Mouse (Mus musculus) midbrain, embryonic 16.5 days (tissue): ENCODE data around the gene Eef1a1. TPM values are rescaled to one million over a fixed set of nuclear protein-coding genes. Genes with fewer than 3 reads are reported as not detected.
"Not testable (repeated sequence)": the region's sequence is repeated elsewhere in the genome, so short reads cannot be mapped to it uniquely, and the experiment has no call there.

Source experiments
- ATAC-seq: fragments of 200-750 bp; cut with Nextera tagmentation; 2 replicates; pipeline ENCODE4 v1.8.0; 2017; ENCODE audit warnings: moderate TSS enrichment
- H3K27ac ChIP-seq: fragments of 300-500 bp; sonication (generic); 2 replicates; pipeline ENCODE4 v1.5.1; 2014; ENCODE audit warnings: mild to moderate bottlenecking, low read length, mixed read lengths
- H3K27me3 ChIP-seq: fragments of 300-500 bp; sonication (generic); 2 replicates; pipeline ENCODE4 v1.6.1; 2014; ENCODE audit warnings: low read depth, low read length, mixed read lengths; ENCODE audit not compliant: control insufficient read depth, insufficient read depth
- H3K36me3 ChIP-seq: fragments of 300-500 bp; sonication (generic); 2 replicates; pipeline ENCODE4 v1.6.1; 2014; ENCODE audit warnings: mild to moderate bottlenecking, low read length, moderate library complexity, mixed read lengths; ENCODE audit not compliant: control insufficient read depth, insufficient read depth
- H3K4me1 ChIP-seq: fragments of 300-500 bp; sonication (generic); 2 replicates; pipeline ENCODE4 v1.6.1; 2014; ENCODE audit warnings: mild to moderate bottlenecking, low read length, mixed read lengths; ENCODE audit not compliant: control insufficient read depth, insufficient read depth
- H3K4me2 ChIP-seq: fragments of 300-500 bp; sonication (generic); 2 replicates; pipeline ENCODE4 v1.6.1; 2014; ENCODE audit warnings: mild to moderate bottlenecking, low read length, mixed read lengths
- H3K4me3 ChIP-seq: fragments of 300-500 bp; sonication (generic); 2 replicates; pipeline ENCODE4 v1.5.1; 2014; ENCODE audit warnings: low read depth, mild to moderate bottlenecking, low read length, moderate library complexity, mixed read lengths
- H3K9ac ChIP-seq: fragments of 300-500 bp; sonication (generic); 2 replicates; pipeline ENCODE4 v1.6.1; 2014; ENCODE audit warnings: low read depth, low read length, mixed read lengths
- H3K9me3 ChIP-seq: fragments of 300-500 bp; sonication (generic); replicated peaks from 2 replicates; pipeline ENCODE4 v1.6.1; 2014; ENCODE audit warnings: mild to moderate bottlenecking, low read length, mixed read lengths; ENCODE audit not compliant: control insufficient read depth, poor library complexity, severe bottlenecking
- WGBS: fragments of 180-500 bp; shearing (Covaris S2); extraction: QIAGEN DNeasy Blood & Tissue Kit; methylation state at CpG from one replicate; pipeline ENCODE4 v1.1.7; 2014; 5-methylcytosine and 5-hydroxymethylcytosine counted together
- polyA plus RNA-seq: library from polyadenylated mRNA; unstranded; fragments of >200 nt; fragmentation: Nextera tagmentation; extraction: Ambion mirVana; gene quantifications from 2 replicates; pipeline ENCODE4 v1.2.1, GENCODE M21; 2015

The Eef1a1 gene
- polyA plus RNA-seq, 1 experiment from 2014 or later, result 2,998 TPM

DNA sequence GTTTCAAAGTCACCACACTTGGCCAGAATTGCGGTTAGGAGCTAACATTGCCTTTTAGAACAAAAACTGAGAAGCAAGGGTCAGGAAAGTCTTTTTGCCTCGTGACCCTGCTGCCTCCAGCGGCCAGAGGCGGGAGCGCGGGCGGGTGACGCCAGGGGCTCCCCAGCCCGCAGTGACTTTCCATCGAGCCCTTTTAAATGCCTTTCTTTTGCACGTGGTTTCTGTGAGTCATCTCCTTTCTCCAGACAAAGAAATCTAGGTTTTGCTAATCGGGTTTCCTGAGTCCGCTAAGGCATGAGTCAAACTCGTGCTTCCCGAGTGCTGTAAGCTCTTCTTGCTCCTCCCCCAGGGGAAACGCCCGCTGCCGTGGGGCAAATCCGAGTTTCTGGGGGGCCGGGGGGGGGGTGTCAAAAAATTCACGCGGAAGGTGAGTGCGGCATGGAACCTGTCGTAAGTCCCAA is 38.4 kb upstream of the Eef1a1 start:
- H3K27ac ChIP-seq, result peak overlapping the region; percentile 89
- H3K4me3 ChIP-seq, result peak overlapping the region; percentile 47
- WGBS, result under 1% methylated on average over 24 of the region's 24 CpGs

DNA sequence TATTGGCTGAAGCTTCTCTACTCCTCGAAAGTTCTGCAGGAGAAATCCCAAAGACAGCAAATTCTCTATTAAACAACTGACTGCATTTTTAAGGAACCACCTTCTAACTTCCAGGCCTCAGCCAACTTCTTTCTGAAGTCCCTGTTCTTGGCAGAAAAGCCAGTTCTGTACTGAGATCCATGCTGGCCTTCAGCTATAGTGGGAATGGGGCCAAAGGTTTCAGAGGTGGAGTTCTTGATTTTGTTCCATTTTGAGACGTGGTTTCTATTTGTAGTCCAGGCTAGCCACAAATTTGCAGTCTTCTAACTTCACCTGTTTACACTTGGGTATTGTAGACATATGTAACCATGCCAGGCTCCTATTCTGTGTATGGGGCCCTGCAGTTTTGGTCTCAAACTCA is 37.3 kb upstream of the Eef1a1 start:
- Histone ChIP-seq H3K27me3 (no peaks in the 10 kb centered on the region), H3K27ac (peak overlapping the region; percentile 31; the same call in 1 of the 2 replicates), H3K36me3 (no peaks in the 10 kb centered on the region), H3K9me3 (no peaks in the 10 kb centered on the region), H3K4me3 (no peak overlapping the region), H3K4me1 (peaks cover 11% of the 10 kb centered on the region), H3K4me2 (no peak overlapping the region), H3K9ac (no peak overlapping the region)
- WGBS, result 88% methylated on average over 2 of the region's 2 CpGs
- no peak for ATAC-seq

More for the DNA sequence above, 38.4 kb upstream of the Eef1a1 start:
- Histone ChIP-seq H3K4me2 (peak overlapping the region; percentile 79), H3K27me3 (no peaks in the 10 kb centered on the region), H3K9me3 (no peaks in the 10 kb centered on the region), H3K9ac (peak overlapping the region; percentile 68), H3K36me3 (no peaks in the 10 kb centered on the region), H3K4me1 (peaks cover 5% of the 10 kb centered on the region; the same call in 1 of the 2 replicates)
- ATAC-seq, result peak; percentile 82

DNA sequence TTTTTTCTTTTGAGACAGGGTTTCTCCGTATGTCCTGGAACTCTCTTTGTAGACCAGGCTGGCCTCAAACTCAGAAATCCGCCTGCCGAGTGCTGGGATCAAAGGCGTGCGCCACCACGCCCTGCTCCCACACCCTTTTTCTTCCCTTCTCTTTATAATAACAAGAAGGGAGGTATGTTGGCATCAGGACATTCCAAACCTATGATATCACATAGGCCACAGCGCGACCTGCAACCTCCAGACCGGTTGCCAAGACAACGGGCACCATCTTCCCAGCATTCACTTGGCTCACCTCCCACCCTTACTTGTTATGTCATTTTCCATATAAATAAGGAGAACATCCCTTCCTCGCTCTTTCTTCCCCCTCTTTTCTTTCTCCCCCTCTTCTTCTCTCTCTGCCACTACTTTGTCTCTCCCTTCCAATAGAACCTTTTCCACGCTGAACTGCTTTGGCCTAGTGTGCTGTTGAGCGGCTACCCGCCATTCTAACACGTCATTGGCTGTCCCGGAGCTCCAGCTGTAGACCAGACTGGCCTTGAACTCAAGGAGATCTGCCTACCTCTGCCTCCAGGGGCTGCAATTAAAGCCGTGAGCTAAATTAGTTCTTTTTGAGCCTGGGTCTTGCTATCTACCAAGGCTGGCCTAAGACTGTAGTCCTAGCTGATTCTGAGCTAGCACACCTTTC is 36.6 kb upstream of the Eef1a1 start:
- Histone ChIP-seq H3K9me3 (no peaks in the 10 kb centered on the region), H3K9ac (no peak overlapping the region), H3K27ac (no peak overlapping the region), H3K4me1 (peaks cover 11% of the 10 kb centered on the region), H3K4me2 (no peak overlapping the region), H3K4me3 (no peak overlapping the region), H3K27me3 (no peaks in the 10 kb centered on the region), H3K36me3 (no peaks in the 10 kb centered on the region)
- no peak for ATAC-seq
- whole genome bisulfite sequencing, result 93% methylated on average over 17 of the region's 17 CpGs

DNA sequence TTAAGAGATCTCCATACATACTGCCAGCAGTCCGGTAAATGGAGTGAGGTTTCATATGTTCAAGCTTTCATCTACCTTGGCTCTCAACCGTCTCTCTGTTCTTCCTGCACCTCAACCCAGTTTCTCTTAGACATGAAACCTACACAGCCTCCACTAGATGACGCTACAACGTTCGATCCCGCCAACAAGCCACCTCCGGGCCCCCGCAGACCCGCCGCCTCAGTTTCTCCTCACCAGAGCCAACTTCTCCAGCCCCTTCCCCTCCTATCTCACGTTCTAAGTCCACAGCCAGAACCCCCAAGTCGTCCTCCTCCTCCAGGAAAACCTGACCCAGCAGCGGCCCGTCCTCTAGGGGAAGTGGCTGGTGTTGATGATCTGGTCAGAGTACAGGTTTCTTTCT is 32.7 kb upstream of the Eef1a1 start:
- H3K4me2 ChIP-seq, result peak overlapping the region; percentile 86
- peak; percentile 1; the same call in 1 of the 2 replicates for ATAC-seq
- H3K9me3 ChIP-seq, result no peaks in the 10 kb centered on the region
- peak overlapping the region; percentile 65 for H3K9ac ChIP-seq
- H3K4me3 ChIP-seq, result peak overlapping the region; percentile 51
- no peaks in the 10 kb centered on the region for H3K27me3 ChIP-seq
- H3K36me3 ChIP-seq, result no peaks in the 10 kb centered on the region
- peak overlapping the region; percentile 85 for H3K27ac ChIP-seq
- WGBS, result 26% methylated on average over 14 of the region's 14 CpGs
- peaks cover 11% of the 10 kb centered on the region for H3K4me1 ChIP-seq

DNA sequence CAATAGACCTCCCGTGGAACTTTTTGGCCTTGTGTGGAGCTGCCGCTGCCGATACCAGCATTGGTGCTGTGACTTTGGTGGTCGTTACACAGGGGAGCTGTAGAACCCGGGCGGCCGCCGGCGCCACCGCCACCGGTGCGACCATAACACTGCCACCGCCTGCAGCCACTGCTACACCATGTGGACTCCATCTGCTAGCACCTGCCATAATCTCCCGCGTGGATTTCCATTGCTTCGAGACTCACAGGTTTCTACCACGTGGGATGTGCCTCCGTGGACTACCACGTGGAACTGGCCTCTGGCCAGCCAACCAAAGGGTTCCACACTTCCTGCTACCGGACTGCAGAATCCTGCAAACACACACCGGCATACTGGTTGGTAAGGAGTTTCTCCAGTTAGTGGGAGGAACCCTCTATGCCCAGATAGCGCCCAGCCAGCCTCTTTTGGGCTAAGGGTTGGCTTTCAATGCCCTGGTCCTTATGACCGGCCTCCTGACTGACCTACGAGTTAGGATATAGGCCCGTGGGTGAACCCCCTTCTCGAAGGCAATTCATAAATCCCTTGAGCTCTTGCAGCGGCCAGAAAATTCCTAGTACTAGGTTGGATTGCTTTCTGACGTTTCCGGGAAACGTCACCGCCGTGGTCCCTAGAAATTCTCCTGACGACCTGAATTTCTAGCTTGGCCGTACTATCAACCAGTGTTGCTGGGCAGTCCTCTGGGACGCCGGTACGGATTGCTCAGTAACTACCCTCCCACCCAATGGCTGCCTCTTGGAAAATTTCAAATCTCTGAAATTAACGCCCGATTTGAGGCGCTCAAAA is 32.0 kb upstream of the Eef1a1 start:
- WGBS, result 2% methylated on average over 40 of the region's 40 CpGs
- peak overlapping the region; percentile 65 for H3K9ac ChIP-seq
- H3K36me3 ChIP-seq, result no peaks in the 10 kb centered on the region
- H3K4me1 ChIP-seq, result peaks cover 11% of the 10 kb centered on the region
- peak; percentile 79 for ATAC-seq
- no peaks in the 10 kb centered on the region for H3K27me3 ChIP-seq
- H3K9me3 ChIP-seq, result no peaks in the 10 kb centered on the region
- H3K4me3 ChIP-seq, result peak overlapping the region; percentile 51
- H3K27ac ChIP-seq, result peak overlapping the region; percentile 85
- H3K4me2 ChIP-seq, result peak overlapping the region; percentile 86

DNA sequence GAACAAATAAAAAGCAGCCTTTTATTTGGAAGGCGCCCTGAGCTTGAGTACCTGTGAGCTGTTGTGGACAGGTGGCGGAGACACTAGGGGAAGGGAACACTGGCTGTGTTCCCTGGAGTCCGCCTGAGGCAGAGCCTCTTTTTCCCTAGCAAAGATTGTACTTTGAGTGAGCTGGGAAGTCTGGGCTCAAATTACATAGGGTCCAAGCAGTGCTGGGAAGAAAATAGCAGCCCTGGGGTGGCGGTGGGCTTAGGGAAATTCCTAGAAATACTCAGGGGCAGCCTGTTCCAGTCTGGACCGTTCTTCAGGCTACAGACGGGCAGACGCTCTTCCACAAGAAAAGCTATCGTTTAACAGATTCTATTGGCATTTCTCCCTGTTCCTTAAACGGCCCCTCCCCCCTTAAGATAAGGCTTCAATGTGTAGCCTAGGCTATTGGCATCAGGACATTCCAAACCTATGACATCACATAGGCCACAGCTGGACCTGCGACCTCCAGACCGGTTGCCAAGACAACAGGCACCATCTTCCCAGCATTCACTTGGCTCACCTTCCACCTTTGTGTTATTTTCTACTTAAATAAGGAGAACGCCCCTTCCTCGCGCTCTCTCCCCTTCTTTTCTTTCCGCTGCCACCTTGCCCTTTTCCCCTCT is 31.3 kb upstream of the Eef1a1 start:
- no peaks in the 10 kb centered on the region for H3K27me3 ChIP-seq
- no peaks in the 10 kb centered on the region for H3K36me3 ChIP-seq
- H3K9ac ChIP-seq, result peak overlapping the region; percentile 65
- WGBS, result 3% methylated on average over 15 of the region's 15 CpGs
- H3K4me3 ChIP-seq, result peak overlapping the region; percentile 51
- H3K27ac ChIP-seq, result peak overlapping the region; percentile 85
- peak overlapping the region; percentile 86 for H3K4me2 ChIP-seq
- no peaks in the 10 kb centered on the region for H3K9me3 ChIP-seq
- peak; percentile 77 for ATAC-seq
- peaks cover 11% of the 10 kb centered on the region for H3K4me1 ChIP-seq

DNA sequence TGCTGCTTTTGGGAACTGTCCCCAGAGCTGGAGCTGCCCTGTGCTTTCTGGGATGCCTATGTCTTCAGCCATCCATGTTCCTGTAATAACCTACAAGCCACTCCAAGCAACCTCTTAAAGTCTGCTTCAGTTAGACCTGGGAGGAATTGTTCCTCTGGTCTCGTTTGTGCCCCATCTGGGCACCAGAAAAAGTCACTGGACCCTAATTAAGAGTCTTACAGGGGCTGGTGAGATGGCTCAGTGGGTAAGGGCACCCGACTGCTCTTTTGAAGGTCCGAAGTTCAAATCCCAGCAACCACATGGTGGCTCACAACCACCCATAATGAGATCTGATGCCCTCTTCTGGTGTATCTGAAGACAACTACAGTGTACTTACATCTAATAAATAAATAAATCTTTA is 28.3 kb upstream of the Eef1a1 start:
- 60% methylated on average over 3 of the region's 3 CpGs for WGBS
- H3K9me3 ChIP-seq, ATAC-seq, H3K4me3 ChIP-seq, H3K36me3 ChIP-seq, H3K27ac ChIP-seq, H3K27me3 ChIP-seq, H3K4me2 ChIP-seq, H3K9ac ChIP-seq: not testable (repeated sequence)
- H3K4me1 ChIP-seq, result peaks cover 11% of the 10 kb centered on the region

DNA sequence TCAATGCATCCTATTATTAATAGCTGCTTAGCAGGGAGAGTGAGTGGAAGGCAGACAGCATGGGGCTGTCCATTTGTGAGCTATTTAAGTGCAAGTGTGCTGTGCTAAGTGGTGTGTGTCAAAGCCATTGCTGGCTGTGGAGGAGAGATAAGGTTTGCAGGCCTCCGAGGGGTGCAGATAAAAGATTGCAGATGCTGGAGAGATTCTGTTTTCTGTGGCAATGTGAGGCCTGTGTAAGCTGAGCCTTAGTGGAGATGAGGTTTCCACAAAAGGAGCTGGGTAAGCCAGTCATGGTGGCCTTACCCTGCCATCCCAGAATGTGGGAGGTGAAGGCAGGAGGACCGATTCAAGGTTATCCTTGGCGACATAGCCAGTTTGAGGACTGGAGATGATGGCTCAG is 27.2 kb upstream of the Eef1a1 start:
- no peak overlapping the region for H3K4me3 ChIP-seq
- 0 out of 2 replicates have a peak, but pooled peaks cover 3% of the 10 kb centered on the region for H3K36me3 ChIP-seq
- no peak overlapping the region for H3K4me2 ChIP-seq
- H3K27ac ChIP-seq, result no peak overlapping the region
- no peak for ATAC-seq
- peaks cover 5% of the 10 kb centered on the region; the same call in 1 of the 2 replicates for H3K4me1 ChIP-seq
- no peaks in the 10 kb centered on the region for H3K27me3 ChIP-seq
- WGBS, result 65% methylated on average over 3 of the region's 3 CpGs
- no peak overlapping the region for H3K9ac ChIP-seq
- H3K9me3 ChIP-seq, result no peaks in the 10 kb centered on the region; the same call in 1 of the 2 replicates
